Mouse (Mus musculus) embryo, embryonic 11 days (tissue): Measurements from ENCODE around the gene Fblim1.
A peak's percentile ranks its signal among the peaks of the same experiment; 100 is the strongest.

ENCODE experiments used
- DNase-seq: peaks from one replicate; pipeline ENCODE4 v3.0.0-alpha.2; 2015

Fblim1 gene

GRCm38 (mm10) chr4:141605861-141606260 is at the start of gene Fblim1:
Gene Fblim1 (minus strand): TSS chr4:141606096.
- DNase-seq, result no peak

DNA sequence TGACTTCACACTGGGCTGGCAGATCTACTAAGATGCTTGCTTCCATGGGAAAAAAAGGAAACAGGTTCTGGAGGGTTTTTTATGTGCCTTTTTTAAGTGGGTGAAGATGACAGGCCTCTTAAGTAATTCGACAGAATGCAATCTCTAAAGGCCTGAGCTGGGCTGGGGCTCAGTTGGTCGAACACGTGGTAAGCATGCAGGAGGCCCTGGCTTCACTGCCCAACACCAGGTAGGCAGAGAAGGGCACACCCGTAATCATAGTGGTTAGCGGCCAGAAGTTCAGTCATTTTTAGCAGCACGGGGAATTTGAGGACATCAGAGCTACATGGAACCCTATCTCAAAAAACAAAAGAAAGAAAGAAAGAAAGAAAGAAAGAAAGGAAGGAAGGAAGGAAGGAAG is 48.6 kb upstream of the Fblim1 start:
- DNase-seq, result no peak

GRCm38 (mm10) chr4:141653813-141654212 is 47.9 kb upstream of the Fblim1 start:
- DNase-seq, result no peak

- DNase-seq, result no peak
Measured at GRCm38 (mm10) chr4:141653044-141653443, 47.1 kb upstream of the Fblim1 start.

DNA sequence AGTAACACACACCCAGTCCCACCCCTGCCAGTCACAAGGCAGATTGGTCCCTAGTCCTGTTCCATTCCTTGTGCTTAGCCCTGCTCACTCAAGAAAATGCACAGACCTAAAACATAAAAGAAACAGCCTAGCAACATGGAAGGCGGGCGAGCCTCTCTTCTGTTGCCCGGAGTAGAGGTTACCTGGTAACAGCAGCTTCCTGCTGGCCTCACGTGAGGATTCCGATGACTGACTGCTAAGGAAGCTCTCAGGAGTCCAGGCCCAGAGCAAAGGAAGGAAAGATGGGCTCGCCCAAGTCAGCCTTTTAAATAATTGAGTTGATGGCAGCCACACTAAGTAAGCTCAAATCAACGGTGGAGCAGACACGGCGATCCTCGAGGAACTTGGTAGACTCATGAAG is 46.0 kb upstream of the Fblim1 start:
- DNase-seq, result no peak

- no peak for DNase-seq
Measured at GRCm38 (mm10) chr4:141651286-141651685, 45.4 kb upstream of the Fblim1 start.

DNA sequence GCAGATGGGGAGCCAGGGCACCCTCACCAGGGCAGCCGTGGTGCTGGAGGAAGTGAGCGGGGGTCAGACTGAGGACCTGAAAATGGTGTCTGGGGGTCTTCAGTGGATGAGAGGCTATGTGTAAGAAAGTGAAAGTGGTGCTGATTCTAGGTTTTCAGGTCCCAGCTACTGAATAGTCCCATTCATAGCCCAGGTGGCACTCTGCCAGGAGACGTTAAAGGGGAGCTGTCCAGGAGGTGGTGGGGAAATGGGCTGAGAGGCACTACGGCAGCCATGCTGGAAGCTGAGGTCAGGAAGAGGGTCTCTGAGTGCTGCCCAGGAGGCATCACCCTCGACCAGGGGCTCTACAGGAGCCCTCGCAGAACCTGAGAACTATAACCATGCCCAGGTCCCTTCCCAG is 43.3 kb upstream of the Fblim1 start:
- no peak for DNase-seq

- no peak for DNase-seq
Measured at GRCm38 (mm10) chr4:141648262-141648661, 42.4 kb upstream of the Fblim1 start.

- no peak for DNase-seq
Measured at GRCm38 (mm10) chr4:141647187-141647586, 41.3 kb upstream of the Fblim1 start.

DNA sequence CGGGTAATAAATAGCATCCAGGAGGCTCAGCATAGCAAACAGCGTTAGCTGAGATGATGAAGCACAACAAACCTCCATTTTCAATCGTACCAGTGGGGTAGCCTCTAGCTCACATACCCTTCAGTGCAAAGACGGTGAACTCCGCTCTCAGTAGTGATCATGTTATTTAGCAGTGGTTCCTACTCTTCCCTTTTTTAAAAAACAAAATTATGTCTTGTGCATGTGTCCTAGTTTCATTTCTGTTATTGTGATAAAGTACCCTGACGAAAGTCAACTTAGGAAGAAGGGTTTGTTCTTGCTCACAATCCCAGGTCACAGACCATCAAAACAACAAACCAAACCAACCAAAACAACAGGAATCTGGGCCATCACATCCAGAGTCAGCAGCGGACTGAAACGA is 40.1 kb upstream of the Fblim1 start:
- DNase-seq, result no peak

GRCm38 (mm10) chr4:141643118-141643855 is 37.4 kb upstream of the Fblim1 start:
- DNase-seq, result no peak

DNA sequence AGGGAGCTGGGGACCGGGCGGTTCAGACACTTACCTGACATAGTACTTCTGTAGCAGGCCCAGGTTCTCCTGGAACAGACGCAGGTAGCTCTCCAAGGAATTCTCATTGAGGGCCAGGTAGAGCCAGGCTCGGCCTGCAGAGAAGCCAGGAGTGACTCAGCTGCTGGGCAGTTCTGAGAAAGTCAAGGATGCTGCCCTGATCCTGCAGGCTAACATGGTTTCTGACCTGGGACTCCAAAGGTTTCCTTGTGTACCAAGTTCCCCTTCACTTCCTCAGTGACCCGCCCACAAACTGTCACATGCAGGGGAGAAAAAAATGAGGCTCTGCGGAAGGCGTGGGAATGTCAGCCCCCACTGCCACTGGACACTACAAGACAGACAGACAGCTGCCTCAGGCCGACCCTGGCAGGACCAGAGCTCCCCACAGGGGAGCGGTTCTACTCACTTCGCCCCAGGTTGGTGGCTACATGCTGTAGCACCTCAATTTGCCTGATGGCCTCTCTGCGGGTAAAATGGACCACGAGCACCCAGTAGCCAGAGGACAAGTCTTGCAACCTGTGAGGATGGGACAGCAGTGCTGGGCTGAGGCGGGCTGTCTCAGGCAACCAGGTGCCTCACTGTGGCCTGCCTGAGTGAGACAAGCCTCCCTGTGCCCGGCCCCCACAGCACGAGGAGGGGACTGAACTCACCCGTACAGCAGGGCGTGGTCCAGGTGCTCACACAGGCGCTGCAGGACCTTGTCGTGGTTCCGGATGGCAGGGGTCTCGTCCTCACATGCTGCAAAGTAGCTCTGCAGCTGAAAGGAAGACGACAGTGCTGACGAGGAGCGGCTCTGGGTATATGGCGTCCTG is 36.3 kb upstream of the Fblim1 start:
- DNase-seq, result no peak

DNA sequence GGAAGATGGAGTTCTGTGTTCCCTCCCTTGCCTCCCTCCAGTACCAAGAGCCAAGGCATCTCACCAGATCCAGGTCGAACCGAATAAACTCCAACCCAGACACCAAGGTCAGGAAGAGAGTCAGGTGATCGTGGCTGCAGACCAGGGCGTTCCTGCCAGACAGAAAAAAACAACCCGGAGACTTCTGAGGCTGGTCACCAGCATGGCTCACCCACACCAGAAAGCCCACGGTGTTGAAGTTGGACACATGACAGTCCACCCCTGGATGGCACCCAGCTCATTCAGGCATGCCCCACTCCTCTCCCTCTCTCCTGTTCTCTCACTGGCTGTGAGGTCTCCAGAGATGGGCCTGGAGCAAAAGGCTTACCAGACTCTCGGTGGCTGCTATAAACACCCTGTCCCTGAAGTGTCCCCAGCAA is 35.5 kb upstream of the Fblim1 start:
- no peak for DNase-seq

- DNase-seq, result no peak
Measured at GRCm38 (mm10) chr4:141639474-141639873, 33.6 kb upstream of the Fblim1 start.

- DNase-seq, result no peak
Measured at GRCm38 (mm10) chr4:141636693-141637092, 30.8 kb upstream of the Fblim1 start.

DNA sequence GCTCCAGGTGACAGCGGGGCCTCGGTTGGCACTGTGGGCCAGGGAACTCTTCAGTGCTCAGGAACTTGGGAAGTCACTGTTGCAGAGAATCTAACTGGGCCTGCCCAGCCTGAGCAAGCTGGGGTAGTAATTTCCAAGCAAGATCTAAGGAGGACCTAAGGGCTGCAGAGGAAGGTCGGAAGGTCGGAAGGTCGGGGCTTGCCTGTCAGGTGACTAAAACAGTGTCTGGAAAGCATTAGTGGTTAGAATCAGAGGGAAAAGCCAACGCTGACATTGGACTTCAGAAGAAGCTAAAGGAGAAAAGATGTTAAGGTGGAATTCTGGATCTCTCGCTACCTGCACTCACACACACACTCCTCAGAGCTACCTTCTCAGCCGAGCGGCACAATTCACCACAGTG is 30.1 kb upstream of the Fblim1 start:
- DNase-seq, result peak; percentile 41

- DNase-seq, result no peak
Measured at GRCm38 (mm10) chr4:141632111-141632873, 26.4 kb upstream of the Fblim1 start.

DNA sequence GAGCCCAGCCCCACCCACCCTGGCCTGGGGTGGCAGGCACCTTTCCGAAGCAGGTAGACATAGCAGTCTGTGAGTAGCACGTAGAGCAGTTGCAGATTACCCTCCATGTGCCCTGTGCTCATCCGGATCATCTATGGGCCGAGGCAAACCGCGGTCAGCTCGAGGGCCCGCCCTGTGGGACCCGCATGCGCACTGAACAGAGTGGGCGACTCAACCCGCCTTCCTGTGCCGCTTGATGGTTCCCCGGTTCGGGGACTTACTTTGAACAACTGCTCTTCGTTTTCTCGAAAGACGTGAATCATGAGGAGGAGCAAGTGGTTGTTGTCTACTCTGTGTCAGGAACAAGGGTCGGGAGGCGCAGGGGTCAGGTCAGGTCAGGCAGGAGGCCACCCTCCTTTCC is 25.4 kb upstream of the Fblim1 start:
- no peak for DNase-seq

DNA sequence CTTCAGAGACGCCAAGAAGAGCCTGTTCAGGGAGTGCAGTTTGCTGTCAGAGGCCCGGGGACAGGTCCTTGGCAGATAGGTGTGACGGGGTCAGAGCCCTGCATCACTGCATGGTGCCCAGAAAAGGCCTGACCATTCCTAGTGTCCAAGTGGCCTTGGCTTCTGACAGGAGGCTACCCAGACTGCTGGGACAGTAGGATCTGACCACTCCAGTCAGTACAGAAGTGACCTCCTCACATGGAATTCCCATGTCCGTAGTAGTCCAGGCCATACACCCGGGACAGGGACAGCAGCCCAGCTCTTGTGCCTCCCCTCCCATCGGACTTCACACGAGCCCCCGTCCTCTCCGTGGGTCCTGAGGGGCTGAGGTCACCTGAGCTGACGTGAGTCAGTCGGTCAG is 24.1 kb upstream of the Fblim1 start:
- no peak for DNase-seq

DNA sequence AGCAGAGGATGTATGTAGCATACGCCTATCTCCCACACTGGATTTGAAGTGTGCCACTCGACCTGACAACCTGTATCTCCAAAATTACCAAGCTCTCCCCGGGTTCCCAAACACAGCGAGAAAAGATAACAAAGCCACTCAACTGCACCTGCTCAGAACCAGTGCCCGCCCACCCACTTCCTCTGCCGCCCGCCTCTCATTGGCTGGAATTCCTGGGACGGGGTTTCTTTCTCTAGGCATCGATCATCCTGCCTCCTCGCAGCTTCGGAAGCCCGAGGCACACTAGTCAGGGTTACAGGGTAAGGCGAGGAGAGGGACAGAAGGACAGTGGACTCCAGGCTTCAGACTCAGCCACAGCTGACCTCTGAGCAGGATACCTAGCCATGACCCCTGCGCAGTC is 22.8 kb upstream of the Fblim1 start:
- no peak for DNase-seq

DNA sequence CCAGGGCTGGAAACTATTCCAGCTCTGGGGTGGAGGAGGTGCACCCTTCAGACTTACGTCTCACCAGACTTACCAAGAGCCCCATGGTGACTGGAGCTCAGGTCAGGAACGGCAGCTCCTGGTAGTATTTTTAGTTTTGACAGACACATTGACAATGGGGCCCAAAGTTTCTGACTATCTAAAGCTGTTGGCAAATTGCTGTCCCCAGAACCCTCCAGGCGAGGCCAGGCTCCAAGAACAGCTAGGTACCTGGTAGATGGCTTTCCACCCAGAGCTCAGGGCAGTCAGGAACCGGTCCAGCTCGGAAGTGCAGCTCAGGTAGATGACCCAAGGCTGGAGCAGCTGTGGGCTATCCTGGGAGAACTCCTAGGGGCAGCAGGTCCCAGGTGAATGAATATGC is 21.6 kb upstream of the Fblim1 start:
- no peak for DNase-seq

DNA sequence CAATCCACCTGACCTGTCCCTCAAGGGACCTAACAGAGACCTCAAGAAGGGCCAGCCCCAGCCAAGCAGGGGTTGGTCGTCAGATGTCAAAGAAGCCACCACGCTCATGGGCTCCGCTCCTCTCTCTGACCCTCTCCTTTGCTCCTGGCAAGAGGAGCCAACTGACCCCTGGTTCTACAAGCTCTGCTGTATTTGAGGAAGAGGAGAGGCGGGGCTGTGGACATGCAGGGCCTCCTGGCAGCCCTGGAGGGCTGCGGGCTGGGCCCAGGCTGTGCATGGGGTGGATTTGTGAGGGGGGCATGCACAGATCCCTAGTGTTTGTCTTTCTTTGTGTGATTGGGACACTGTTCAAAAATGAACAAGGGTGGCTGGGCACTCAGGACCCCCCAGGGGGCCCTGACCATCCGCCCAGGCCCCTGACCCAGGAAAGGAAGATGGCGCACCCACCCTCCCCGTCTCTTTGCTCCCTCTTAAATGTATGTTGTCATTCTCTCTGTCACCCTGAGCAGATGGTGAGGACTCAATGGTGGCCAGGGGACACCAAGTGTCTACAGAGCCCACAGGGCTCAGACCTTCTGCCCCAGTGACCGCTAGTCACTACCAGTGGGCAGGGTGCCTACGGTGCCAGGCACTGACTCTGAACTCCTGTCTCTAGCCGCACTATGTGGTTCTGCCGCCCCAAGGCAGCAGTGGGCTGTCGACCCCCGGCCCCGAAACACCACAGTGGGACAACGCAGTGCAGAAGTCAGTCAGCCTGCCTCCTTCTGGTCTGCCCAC is 20.1 kb upstream of the Fblim1 start:
- no peak for DNase-seq
